Mouse (Mus musculus): ENCODE data around the gene Slc2a4. TPM values are rescaled to one million over a fixed set of nuclear protein-coding genes. Genes with fewer than 3 reads are reported as not detected.

Slc2a4 gene
- polyA plus RNA-seq, 1 experiment from 2014 or later: 2.2 TPM

- peak within 1 kb of the TSS; percentile 78 for H3K4me3 ChIP-seq (replicated peaks; ENCODE audit: low read length)
- peaks cover 9% of the 10 kb centered on the region for H3K4me1 ChIP-seq (replicated peaks; ENCODE audit: control insufficient read depth, insufficient read depth, low read length)
- DNase-seq (ENCODE audit: low spot score): peak; percentile 98
- peak within 1 kb of the TSS; percentile 91 for H3K9ac ChIP-seq
- H3K27me3 ChIP-seq (ENCODE audit: control insufficient read depth, insufficient read depth, low read length): no peaks in the 10 kb centered on the region
- H3K4me2 ChIP-seq (replicated peaks): peak within 1 kb of the TSS; percentile 70
- under 1% methylated on average over 40 of the region's 40 CpGs for WGBS
- peak; percentile 68 for ATAC-seq (ENCODE audit: low FRiP score)
- peaks cover 62% of the 10 kb centered on the region for H3K36me3 ChIP-seq (replicated peaks; ENCODE audit: control insufficient read depth, insufficient read depth)
- H3K27ac ChIP-seq: peak within 1 kb of the TSS; percentile 92
- no peaks in the 10 kb centered on the region for H3K9me3 ChIP-seq (ENCODE audit: control insufficient read depth, low read length)
These were observed 43.1 kb upstream of the Slc2a4 start, which contains the start of gene Gabarap for GRCm38 (mm10) chr11:69990850-69991691. Gene Gabarap, plus strand, starts transcription at chr11:69991143.

DNA sequence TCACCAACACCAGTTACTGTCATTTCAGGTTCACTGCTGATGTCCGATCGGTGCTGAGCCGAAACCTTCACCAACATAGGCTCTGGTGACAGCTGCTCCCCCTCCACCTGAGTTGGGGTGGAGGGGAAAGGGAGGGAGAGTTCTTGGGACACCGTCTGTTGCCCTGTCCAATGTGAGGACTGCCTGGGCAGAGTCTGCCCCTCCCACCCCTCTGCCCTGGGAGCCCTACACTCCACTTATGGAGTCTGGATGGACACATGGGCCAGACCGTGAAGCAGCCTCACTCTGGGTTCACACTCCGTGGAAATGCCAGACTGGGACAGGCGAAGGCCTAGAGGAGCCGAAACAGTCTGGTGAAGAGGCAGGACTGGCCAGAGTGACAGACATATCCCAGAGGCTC is 42.0 kb upstream of the Slc2a4 start:
- 96% methylated on average over 8 of the region's 8 CpGs for WGBS
- H3K4me1 ChIP-seq (replicated peaks; ENCODE audit: control insufficient read depth, insufficient read depth, low read length): peaks cover 9% of the 10 kb centered on the region
- H3K9ac ChIP-seq: no peak overlapping the region
- no peak overlapping the region for H3K27ac ChIP-seq
- H3K9me3 ChIP-seq (ENCODE audit: control insufficient read depth, low read length): no peaks in the 10 kb centered on the region
- no peak overlapping the region for H3K4me2 ChIP-seq (replicated peaks)
- no peak overlapping the region for H3K4me3 ChIP-seq (replicated peaks; ENCODE audit: low read length)
- H3K27me3 ChIP-seq (ENCODE audit: control insufficient read depth, insufficient read depth, low read length): no peaks in the 10 kb centered on the region
- ATAC-seq (ENCODE audit: low FRiP score): no peak
- DNase-seq (ENCODE audit: low spot score): no peak
- peaks cover 72% of the 10 kb centered on the region for H3K36me3 ChIP-seq (replicated peaks; ENCODE audit: control insufficient read depth, insufficient read depth)

DNA sequence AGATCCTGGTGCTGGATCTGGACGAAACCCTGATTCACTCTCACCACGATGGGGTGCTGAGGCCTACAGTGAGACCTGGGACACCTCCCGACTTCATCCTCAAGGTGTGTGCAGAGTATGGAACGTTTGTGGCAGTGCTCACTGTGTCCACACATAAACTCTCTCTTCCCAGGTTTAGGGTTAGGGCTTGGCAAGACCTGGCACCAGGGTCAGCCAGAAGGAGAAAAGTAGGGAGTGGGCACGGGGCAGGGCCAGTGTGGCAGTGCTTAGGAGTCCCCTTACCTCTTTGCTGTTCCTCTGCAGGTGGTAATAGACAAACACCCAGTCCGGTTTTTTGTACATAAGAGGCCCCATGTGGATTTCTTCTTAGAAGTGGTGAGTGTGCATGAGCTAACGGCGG is 36.4 kb upstream of the Slc2a4 start:
- Histone ChIP-seq H3K4me3 (replicated peaks; ENCODE audit: low read length) (no peak overlapping the region), H3K27ac (no peak overlapping the region), H3K27me3 (ENCODE audit: control insufficient read depth, insufficient read depth, low read length) (no peaks in the 10 kb centered on the region), H3K4me2 (replicated peaks) (no peak overlapping the region), H3K9me3 (ENCODE audit: control insufficient read depth, low read length) (no peaks in the 10 kb centered on the region), H3K9ac (no peak overlapping the region), H3K4me1 (replicated peaks; ENCODE audit: control insufficient read depth, insufficient read depth, low read length) (peaks cover 20% of the 10 kb centered on the region), H3K36me3 (replicated peaks; ENCODE audit: control insufficient read depth, insufficient read depth) (peaks cover 58% of the 10 kb centered on the region)
- DNase-seq (ENCODE audit: low spot score): no peak
- WGBS: 91% methylated on average over 8 of the region's 8 CpGs
- ATAC-seq (ENCODE audit: low FRiP score): no peak

DNA sequence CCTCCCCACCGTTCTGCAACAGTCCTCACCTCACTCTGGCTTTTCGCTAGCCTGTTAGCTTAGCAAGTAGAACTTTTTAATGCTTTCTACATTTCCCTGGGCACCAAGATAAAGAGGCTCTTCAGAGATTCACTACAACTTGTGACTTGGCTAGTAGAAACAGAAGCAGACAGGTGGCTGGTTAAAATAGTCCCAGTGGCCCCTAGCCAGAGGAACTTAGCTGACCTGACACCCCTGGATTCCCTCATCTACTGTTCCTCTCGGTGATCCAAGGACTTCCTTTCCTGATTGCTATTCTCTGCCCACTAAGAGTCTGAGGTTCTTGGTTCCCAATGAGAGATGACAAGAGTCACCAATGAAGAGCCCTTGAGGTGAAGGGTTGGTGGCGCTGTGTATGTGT is 35.4 kb upstream of the Slc2a4 start:
- ATAC-seq (ENCODE audit: low FRiP score) (no peak), DNase-seq (ENCODE audit: low spot score) (no peak)
- WGBS: 91% methylated on average over 4 of the region's 4 CpGs
- Histone ChIP-seq H3K4me2 (replicated peaks) (peak overlapping the region; percentile 72), H3K27me3 (ENCODE audit: control insufficient read depth, insufficient read depth, low read length) (no peaks in the 10 kb centered on the region), H3K4me3 (replicated peaks; ENCODE audit: low read length) (0 out of 2 replicates have a peak overlapping the region, but pooled peaks have one; percentile 100), H3K36me3 (replicated peaks; ENCODE audit: control insufficient read depth, insufficient read depth) (peaks cover 48% of the 10 kb centered on the region), H3K27ac (no peak overlapping the region), H3K9ac (peak overlapping the region; percentile 100; the same call in 1 of the 2 replicates), H3K9me3 (ENCODE audit: control insufficient read depth, low read length) (no peaks in the 10 kb centered on the region), H3K4me1 (replicated peaks; ENCODE audit: control insufficient read depth, insufficient read depth, low read length) (peaks cover 27% of the 10 kb centered on the region)

DNA sequence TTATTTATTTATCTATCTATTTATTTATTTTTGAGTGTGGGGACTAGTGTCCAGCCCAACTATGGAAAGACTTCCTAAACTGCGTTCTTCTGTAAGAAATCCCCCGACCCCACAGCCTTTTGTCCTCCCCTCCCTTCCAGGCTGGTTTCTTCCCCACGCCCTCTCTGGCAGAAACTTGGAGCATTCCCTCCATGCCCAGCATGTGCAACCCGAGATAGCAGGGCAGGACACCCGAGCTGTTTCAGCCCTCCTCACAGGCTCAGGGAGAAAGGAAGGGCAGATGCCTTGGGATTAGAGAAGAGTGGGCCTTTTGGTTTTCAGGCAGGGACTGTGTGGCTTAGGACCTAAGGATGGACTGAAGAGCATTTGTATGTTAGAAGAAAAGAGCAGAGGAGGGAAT is 34.9 kb upstream of the Slc2a4 start:
- peaks cover 27% of the 10 kb centered on the region for H3K4me1 ChIP-seq (replicated peaks; ENCODE audit: control insufficient read depth, insufficient read depth, low read length)
- H3K27ac ChIP-seq: no peak overlapping the region
- H3K9ac ChIP-seq: peak overlapping the region; percentile 100
- no peaks in the 10 kb centered on the region for H3K9me3 ChIP-seq (ENCODE audit: control insufficient read depth, low read length)
- ATAC-seq (ENCODE audit: low FRiP score): no peak
- peak overlapping the region; percentile 72 for H3K4me2 ChIP-seq (replicated peaks)
- 50% methylated on average over 5 of the region's 5 CpGs for WGBS
- peak overlapping the region; percentile 100; the same call in 1 of the 2 replicates for H3K4me3 ChIP-seq (replicated peaks; ENCODE audit: low read length)
- H3K27me3 ChIP-seq (ENCODE audit: control insufficient read depth, insufficient read depth, low read length): no peaks in the 10 kb centered on the region
- no peak for DNase-seq (ENCODE audit: low spot score)
- peaks cover 43% of the 10 kb centered on the region for H3K36me3 ChIP-seq (replicated peaks; ENCODE audit: control insufficient read depth, insufficient read depth)

DNA sequence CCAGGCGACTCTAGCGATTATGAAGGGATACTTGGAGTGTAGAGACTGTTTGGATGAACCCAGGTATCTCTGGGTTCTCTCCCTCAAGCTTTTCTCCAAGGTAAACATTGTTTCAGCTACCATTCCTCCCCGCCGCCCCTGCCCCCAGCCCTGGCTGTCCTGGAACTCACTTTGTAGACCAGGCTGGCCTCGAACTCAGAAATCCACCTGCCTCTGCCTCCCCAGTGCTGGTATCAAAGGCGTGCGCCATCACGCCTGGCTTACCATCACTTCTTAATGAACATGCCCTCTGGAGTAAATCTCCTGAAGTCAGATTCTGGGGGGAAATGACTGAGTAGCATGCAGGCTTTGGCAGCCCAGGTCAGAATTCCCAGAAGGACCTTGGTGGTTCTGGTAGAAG is 34.2 kb upstream of the Slc2a4 start, which contains the start of gene Elp5:
Gene Elp5, minus strand, starts transcription at position 293 of the 400 bp plus-strand sequence.
- Histone ChIP-seq H3K9me3 (ENCODE audit: control insufficient read depth, low read length) (no peaks in the 10 kb centered on the region), H3K4me3 (replicated peaks; ENCODE audit: low read length) (peak within 1 kb of the TSS; percentile 100), H3K4me2 (replicated peaks) (peak within 1 kb of the TSS; percentile 72), H3K36me3 (replicated peaks; ENCODE audit: control insufficient read depth, insufficient read depth) (peaks cover 41% of the 10 kb centered on the region), H3K27ac (peak within 1 kb of the TSS; percentile 100), H3K9ac (peak within 1 kb of the TSS; percentile 100), H3K4me1 (replicated peaks; ENCODE audit: control insufficient read depth, insufficient read depth, low read length) (peaks cover 27% of the 10 kb centered on the region), H3K27me3 (ENCODE audit: control insufficient read depth, insufficient read depth, low read length) (no peaks in the 10 kb centered on the region)
- ATAC-seq (ENCODE audit: low FRiP score): no peak
- 63% methylated on average over 8 of the region's 8 CpGs for WGBS
- no peak for DNase-seq (ENCODE audit: low spot score)

DNA sequence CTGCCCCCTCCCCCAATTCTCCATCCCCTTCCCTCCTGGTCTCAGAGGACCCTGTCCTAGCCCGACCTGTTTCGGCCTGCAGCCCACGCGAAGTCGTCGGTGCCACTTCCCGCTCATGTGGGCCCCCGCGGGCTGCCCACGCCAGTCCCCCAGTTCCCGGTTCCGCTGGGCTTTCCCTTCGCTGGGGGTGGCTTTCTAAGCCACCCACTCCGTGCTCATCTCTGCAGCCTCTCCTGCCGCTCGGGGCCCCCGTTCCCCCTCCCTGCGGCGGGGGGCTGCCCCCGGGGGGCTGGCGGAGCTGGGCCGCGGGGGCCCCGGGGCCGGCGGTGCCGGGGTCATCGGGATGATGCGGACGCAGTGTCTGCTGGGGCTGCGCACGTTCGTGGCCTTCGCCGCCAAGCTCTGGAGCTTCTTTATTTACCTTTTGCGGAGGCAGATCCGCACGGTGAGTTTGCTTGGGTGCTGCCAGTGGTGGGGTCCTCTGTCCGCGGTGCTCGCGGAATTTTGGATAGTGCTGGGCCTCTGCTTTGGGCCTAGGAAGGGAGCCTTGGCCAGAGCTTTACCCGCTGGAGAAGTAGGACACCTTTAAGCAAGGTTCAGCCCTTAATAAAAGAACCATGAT is 33.3 kb upstream of the Slc2a4 start, which contains the start of gene Ctdnep1:
Gene Ctdnep1, plus strand, starts transcription at position 16 of the 622 bp plus-strand sequence.
- Histone ChIP-seq H3K4me3 (replicated peaks; ENCODE audit: low read length) (peak within 1 kb of the TSS; percentile 100), H3K4me2 (replicated peaks) (peak within 1 kb of the TSS; percentile 72), H3K9me3 (ENCODE audit: control insufficient read depth, low read length) (no peaks in the 10 kb centered on the region), H3K36me3 (replicated peaks; ENCODE audit: control insufficient read depth, insufficient read depth) (peaks cover 39% of the 10 kb centered on the region), H3K9ac (peak within 1 kb of the TSS; percentile 100), H3K4me1 (replicated peaks; ENCODE audit: control insufficient read depth, insufficient read depth, low read length) (peaks cover 27% of the 10 kb centered on the region), H3K27me3 (ENCODE audit: control insufficient read depth, insufficient read depth, low read length) (no peaks in the 10 kb centered on the region), H3K27ac (peak within 1 kb of the TSS; percentile 100)
- ATAC-seq (ENCODE audit: low FRiP score) (peak; percentile 41; the same call in 1 of the 2 replicates), DNase-seq (ENCODE audit: low spot score) (no peak)
- WGBS: under 1% methylated on average over 35 of the region's 43 CpGs

DNA sequence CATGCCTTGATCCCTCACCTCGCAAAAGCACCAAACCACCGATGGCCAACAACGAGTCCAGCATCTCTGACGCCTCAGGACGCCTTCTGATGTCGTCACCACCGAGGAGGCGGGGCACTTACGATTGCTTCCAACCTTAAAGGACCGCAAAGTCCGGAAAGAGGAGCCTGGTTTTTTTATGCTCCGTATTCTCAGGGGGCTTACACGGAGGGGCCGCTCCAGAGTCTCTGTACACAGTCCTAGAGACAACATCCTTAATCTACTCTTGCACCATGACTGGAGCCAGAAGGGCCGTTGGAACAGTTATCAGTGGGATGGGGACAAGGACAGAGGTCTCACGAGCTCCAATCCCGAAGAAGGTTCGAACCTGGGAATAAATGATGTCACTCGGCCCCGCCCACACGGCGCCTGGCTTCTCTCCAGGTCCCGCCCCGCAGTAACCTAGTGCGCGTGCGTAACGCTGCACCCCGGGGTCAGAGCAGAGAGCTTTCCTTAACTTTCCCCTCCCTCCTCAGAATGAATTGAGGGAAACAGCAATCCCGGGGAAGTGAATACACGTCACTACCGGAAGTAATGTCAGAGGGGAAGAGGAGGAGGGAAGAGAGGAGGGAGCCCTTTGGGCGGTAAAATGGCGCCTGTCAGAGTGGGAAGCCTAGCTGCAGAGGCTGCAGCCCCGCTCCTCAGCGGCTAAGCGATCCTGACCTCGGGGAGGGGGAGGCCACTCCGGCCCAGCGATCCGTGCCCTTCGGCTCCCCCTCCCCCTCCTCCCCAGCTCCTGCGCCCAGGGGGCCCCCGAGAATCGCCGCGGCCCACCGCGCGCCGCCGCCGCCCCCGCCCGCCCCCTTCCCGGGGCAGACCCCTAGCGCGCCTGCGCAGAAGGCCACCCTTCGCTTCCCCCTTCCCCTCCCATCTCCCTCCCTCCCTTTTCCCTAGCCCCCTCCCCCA is 32.5 kb upstream of the Slc2a4 start:
- no peaks in the 10 kb centered on the region for H3K27me3 ChIP-seq (ENCODE audit: control insufficient read depth, insufficient read depth, low read length)
- H3K4me1 ChIP-seq (replicated peaks; ENCODE audit: control insufficient read depth, insufficient read depth, low read length): peaks cover 27% of the 10 kb centered on the region
- peak overlapping the region; percentile 100 for H3K27ac ChIP-seq
- ATAC-seq (ENCODE audit: low FRiP score) (peak; percentile 94), DNase-seq (ENCODE audit: low spot score) (peak; percentile 100)
- peak overlapping the region; percentile 100 for H3K9ac ChIP-seq
- peaks cover 39% of the 10 kb centered on the region for H3K36me3 ChIP-seq (replicated peaks; ENCODE audit: control insufficient read depth, insufficient read depth)
- peak overlapping the region; percentile 100 for H3K4me3 ChIP-seq (replicated peaks; ENCODE audit: low read length)
- H3K4me2 ChIP-seq (replicated peaks): peak overlapping the region; percentile 72
- no peaks in the 10 kb centered on the region for H3K9me3 ChIP-seq (ENCODE audit: control insufficient read depth, low read length)
- WGBS: under 1% methylated on average over 33 of the region's 60 CpGs

All from hindbrain, embryonic 14.5 days (tissue).